Mouse (Mus musculus): Measurements from ENCODE around the gene Haus6. TPM values are rescaled to one million over a fixed set of nuclear protein-coding genes. Genes with fewer than 3 reads are reported as not detected.

Haus6 gene
- polyA plus RNA-seq, 1 experiment from 2014 or later = 5.9 TPM

Other genes with a start within 250 kb of the Haus6 start
- not detected in 2 replicates for gene Saxo1, start 53.7 kb downstream of the Haus6 start, polyA plus RNA-seq (2015; fragmentation: Nextera tagmentation; extraction: Ambion mirVana)
- 100 and 115 TPM in 2 replicates for gene Rraga, start 36.4 kb downstream of the Haus6 start, polyA plus RNA-seq (2015; fragmentation: Nextera tagmentation; extraction: Ambion mirVana)
- gene Plin2, start 58.0 kb upstream of the Haus6 start, polyA plus RNA-seq (2015; fragmentation: Nextera tagmentation; extraction: Ambion mirVana) = 40.8 and 43.4 TPM in 2 replicates
- gene Dennd4c, start 136.5 kb upstream of the Haus6 start, polyA plus RNA-seq (2015; fragmentation: Nextera tagmentation; extraction: Ambion mirVana) = 3.6 and 4.0 TPM in 2 replicates
- 329 and 335 TPM in 2 replicates for gene Rps6, start 245.4 kb upstream of the Haus6 start, polyA plus RNA-seq (2015; fragmentation: Nextera tagmentation; extraction: Ambion mirVana)